Comparison of ENCODE assay signal across 10 mouse cellular contexts in genomic region chr13:52529188-52529972, GRCm38 (mm10). TPM values are rescaled to one million over a fixed set of nuclear protein-coding genes. Genes with fewer than 3 reads are reported as not detected.
DNase-seq lines count a peak whose midpoint lies in the region; ATAC-seq and TF ChIP-seq lines count a peak whose summit lies in the region.
"Had no signal": no experiment of that assay in that cellular context is flagged by ENCODE, and none has a peak within 500 bp of the region (broad histone marks: within the 10 kb centered on the region; RNA-seq: fewer than 3 reads in every experiment).

No protein-coding gene starts in this region.

- H3K4me2 ChIP-seq in heart, embryonic 15.5 days, result peak overlapping the region; percentile 98
- H3K4me2 ChIP-seq in hindbrain, postnatal 0 days (ENCODE audit: low read depth, low read length), result peak overlapping the region; percentile 73

- H3K27ac ChIP-seq in heart, embryonic 15.5 days, result no peak overlapping the region
- H3K27ac ChIP-seq in thymus, adult 2 months (ENCODE audit: control insufficient read depth, insufficient read depth, low read length), result peak overlapping the region; percentile 24; the same call in 1 of the 2 replicates
- peak overlapping the region; percentile 91 for H3K27ac ChIP-seq in hindbrain, postnatal 0 days

- H3K36me3 ChIP-seq in heart, embryonic 15.5 days, result no peaks in the 10 kb centered on the region
- no peaks in the 10 kb centered on the region for H3K36me3 ChIP-seq in thymus, adult 2 months (ENCODE audit: control insufficient read depth, insufficient read depth, low read length)
- H3K36me3 ChIP-seq in hindbrain, postnatal 0 days (ENCODE audit: insufficient read depth, low read length), result no peaks in the 10 kb centered on the region

- intact Hi-C loops in heart, postnatal 36 days (cut with DNase I), result no loop called here

- peaks cover 18% of the 10 kb centered on the region for H3K27me3 ChIP-seq in heart, embryonic 15.5 days
- no peaks in the 10 kb centered on the region for H3K27me3 ChIP-seq in thymus, adult 2 months (ENCODE audit: control insufficient read depth, insufficient read depth, low read length)
- H3K27me3 ChIP-seq in hindbrain, postnatal 0 days (ENCODE audit: insufficient read depth, low read length), result no peaks in the 10 kb centered on the region

- H3K4me3 ChIP-seq in heart, embryonic 15.5 days, result peak overlapping the region; percentile 58
- no peak overlapping the region; the same call in 1 of the 2 replicates for H3K4me3 ChIP-seq in thymus, adult 2 months (ENCODE audit: control insufficient read depth, insufficient read depth, low read length)
- peak overlapping the region; percentile 66 for H3K4me3 ChIP-seq in hindbrain, postnatal 0 days (ENCODE audit: low read length)

- TF ChIP-seq POLR2A in thymus, adult 2 months (IDR thresholded peaks at IDR 0.05; ENCODE audit: control insufficient read depth, extremely low read depth, insufficient read depth, low read length, poor library complexity), result no peak

- H3K9ac ChIP-seq in heart, embryonic 15.5 days, result no peak overlapping the region
- H3K9ac ChIP-seq in hindbrain, postnatal 0 days (replicated peaks; ENCODE audit: low read length), result peak overlapping the region; percentile 80

- peaks cover 11% of the 10 kb centered on the region for H3K4me1 ChIP-seq in heart, embryonic 15.5 days (replicated peaks)
- peaks cover 6% of the 10 kb centered on the region; the same call in 1 of the 2 replicates for H3K4me1 ChIP-seq in thymus, adult 2 months (replicated peaks; ENCODE audit: control insufficient read depth, insufficient read depth, low read length)
- peaks cover 6% of the 10 kb centered on the region; the same call in 1 of the 2 replicates for H3K4me1 ChIP-seq in hindbrain, postnatal 0 days (ENCODE audit: insufficient read depth, low read length)

- DNase-seq in heart, postnatal 36 days, result no peak
- no peak for DNase-seq in thymus, adult 2 months
- DNase-seq in thymus, postnatal 10 days (ENCODE audit: low spot score in 2 of 2), result no peak
- no peak for DNase-seq in hindbrain, postnatal 0 days (ENCODE audit: low spot score)
- no peak for DNase-seq in yolk sac, embryonic 10.5 days (ENCODE audit: low spot score)
- no peak for DNase-seq in testis, postnatal 14 days (ENCODE audit: low spot score)
- DNase-seq in ovary, postnatal 10 days (ENCODE audit: low spot score), result no peak
- DNase-seq: lung, postnatal 36 days had no signal

- H3K9me3 ChIP-seq in heart, embryonic 15.5 days (replicated peaks), result no peaks in the 10 kb centered on the region
- H3K9me3 ChIP-seq in hindbrain, postnatal 0 days (ENCODE audit: low read length), result no peaks in the 10 kb centered on the region

- 59% methylated on average over 13 of the region's 13 CpGs for WGBS in heart, embryonic 15.5 days
- WGBS in thymus, adult 2 months, result 88% methylated on average over 13 of the region's 13 CpGs
- WGBS in hindbrain, postnatal 0 days, result 54% methylated on average over 13 of the region's 13 CpGs

- no peak for ATAC-seq in heart, embryonic 15.5 days (replicated peaks; ENCODE audit: insufficient number of reproducible peaks, insufficient read depth, low FRiP score, low read depth)
- no peak for ATAC-seq in hindbrain, postnatal 0 days

- no peak for TF ChIP-seq CTCF in thymus, adult 2 months (IDR thresholded peaks at IDR 0.05; ENCODE audit: borderline replicate concordance, control insufficient read depth, extremely low read depth, insufficient read depth, low read length, poor library complexity)
- TF ChIP-seq CTCF in hindbrain, postnatal 0 days (IDR thresholded peaks at IDR 0.05; ENCODE audit: low read depth), result no peak

RNA-seq across cellular contexts. Expression of gene Diras2, which starts 1.7 kb away (rescaled TPM):
- polyA plus RNA-seq in heart, embryonic 15.5 days (2015; fragmentation: Nextera tagmentation; extraction: Ambion mirVana), result 0.33 and 1.1 TPM in 2 replicates
- under 1 TPM in 1 of 2 experiments, not detected in 1; 0.28 TPM for total RNA-seq in heart, postnatal 36 days (2021)
- polyA plus RNA-seq in thymus, adult 2 months (2012; rRNA removed), result 21.0 and 22.4 TPM in 2 replicates
- 64.4 and 64.5 TPM in 2 replicates for total RNA-seq in hindbrain, postnatal 0 days (2014; rRNA removed)
- polyA plus RNA-seq in hindbrain, postnatal 0 days (2015; fragmentation: Nextera tagmentation; extraction: Ambion mirVana), result 7.3 and 7.9 TPM in 2 replicates
- total RNA-seq: MEL had no signal

RNA-seq across cellular contexts. Expression of gene Syk, which starts 53.6 kb away (rescaled TPM):
- polyA plus RNA-seq in heart, embryonic 15.5 days (2015; fragmentation: Nextera tagmentation; extraction: Ambion mirVana), result 6.8 and 8.7 TPM in 2 replicates
- total RNA-seq in heart, postnatal 36 days (2021), result 10 to 100 TPM; 18.9 to 19.5 TPM
- 22.4 and 24.3 TPM in 2 replicates for polyA plus RNA-seq in thymus, adult 2 months (2012; rRNA removed)
- 1.8 and 2.7 TPM in 2 replicates for total RNA-seq in hindbrain, postnatal 0 days (2014; rRNA removed)
- polyA plus RNA-seq in hindbrain, postnatal 0 days (2015; fragmentation: Nextera tagmentation; extraction: Ambion mirVana), result 1.1 and 1.2 TPM in 2 replicates
